Mouse (Mus musculus) layer of hippocampus, postnatal 14 days (tissue): ENCODE measurements around the gene Usp47. TPM values are rescaled to one million over a fixed set of nuclear protein-coding genes. Genes with fewer than 3 reads are reported as not detected.

Experiments used
- DNase-seq, 2 experiments: peaks; one replicate each; pipeline ENCODE4 v3.0.0; 2021 to 2022; ENCODE audit warnings: low spot score in 2 of 2, mixed read lengths in 1 of 2
- total RNA-seq, 2 experiments: library from RNA; stranded (reverse); gene quantifications; 2 replicates each; pipeline ENCODE4 v1.2.3; 2021

Gene Usp47
- total RNA-seq, 2 experiments from 2014 or later, result 64.3 to 66.0 TPM

- no peak for DNase-seq
Observed at GRCm38 (mm10) chr7:112119248-112119647, 95.9 kb downstream of the Usp47 start.

- no peak for DNase-seq
Observed at GRCm38 (mm10) chr7:112120861-112121810, 97.8 kb downstream of the Usp47 start.

- DNase-seq, result no peak
Observed at GRCm38 (mm10) chr7:112121866-112122500, 98.7 kb downstream of the Usp47 start.

- DNase-seq, result peak in 1 of 2 experiments; percentile 45
Observed at GRCm38 (mm10) chr7:112123612-112124011, 100.3 kb downstream of the Usp47 start.

- DNase-seq, result no peak
Observed at GRCm38 (mm10) chr7:112125625-112126260, 102.4 kb downstream of the Usp47 start.

GRCm38 (mm10) chr7:112127085-112127637 lies 103.9 kb downstream of the Usp47 start:
- DNase-seq, result no peak

- no peak for DNase-seq
Observed at GRCm38 (mm10) chr7:112127954-112128353, 104.7 kb downstream of the Usp47 start.

GRCm38 (mm10) chr7:112128810-112129209 lies 105.5 kb downstream of the Usp47 start:
- DNase-seq, result no peak

GRCm38 (mm10) chr7:112129851-112130250 lies 106.5 kb downstream of the Usp47 start:
- DNase-seq, result no peak

GRCm38 (mm10) chr7:112130660-112131059 lies 107.4 kb downstream of the Usp47 start:
- DNase-seq, result no peak

- DNase-seq, result no peak
Observed at GRCm38 (mm10) chr7:112132005-112132404, 108.7 kb downstream of the Usp47 start.

- DNase-seq, result no peak
Observed at GRCm38 (mm10) chr7:112133277-112133676, 110.0 kb downstream of the Usp47 start.

- no peak for DNase-seq
Observed at GRCm38 (mm10) chr7:112135161-112135560, 111.9 kb downstream of the Usp47 start.

GRCm38 (mm10) chr7:112136537-112136936 lies 113.2 kb downstream of the Usp47 start:
- DNase-seq, result no peak

- DNase-seq, result no peak
Observed at GRCm38 (mm10) chr7:112138168-112138508, 114.8 kb downstream of the Usp47 start.

GRCm38 (mm10) chr7:112138509-112139405 lies 115.5 kb downstream of the Usp47 start:
- no peak for DNase-seq

- DNase-seq, result no peak
Observed at GRCm38 (mm10) chr7:112140725-112141124, 117.4 kb downstream of the Usp47 start.

- no peak for DNase-seq
Observed at GRCm38 (mm10) chr7:112142616-112143015, 119.3 kb downstream of the Usp47 start.

- peak in 1 of 2 experiments; percentile 47 for DNase-seq
Observed at GRCm38 (mm10) chr7:112143090-112143500, 119.8 kb downstream of the Usp47 start.

- no peak for DNase-seq
Observed at GRCm38 (mm10) chr7:112143978-112144377, 120.7 kb downstream of the Usp47 start.
